Mouse (Mus musculus) liver, embryonic 12.5 days (tissue): ENCODE results near the gene Tmcc3. TPM values are rescaled to one million over a fixed set of nuclear protein-coding genes. Genes with fewer than 3 reads are reported as not detected.

Experiments
- ATAC-seq: fragments of 200-750 bp; cut with Nextera tagmentation; 2 replicates; pipeline ENCODE4 v1.8.0; 2017; ENCODE audit warnings: moderate number of reproducible peaks, mild to moderate bottlenecking, moderate library complexity
- H3K27ac ChIP-seq: fragments of 300-500 bp; sonication (generic); 2 replicates; pipeline ENCODE4 v1.5.1; 2016; ENCODE audit warnings: mild to moderate bottlenecking
- H3K27me3 ChIP-seq: fragments of 300-500 bp; sonication (generic); replicated peaks from 2 replicates; pipeline ENCODE4 v1.6.1; 2016; ENCODE audit warnings: mild to moderate bottlenecking, moderate library complexity
- H3K36me3 ChIP-seq: fragments of 300-500 bp; sonication (generic); 2 replicates; pipeline ENCODE4 v1.6.1; 2016; ENCODE audit warnings: mild to moderate bottlenecking, moderate library complexity
- H3K4me1 ChIP-seq: fragments of 300-500 bp; sonication (generic); 2 replicates; pipeline ENCODE4 v1.6.1; 2016
- H3K4me2 ChIP-seq: fragments of 300-500 bp; sonication (generic); 2 replicates; pipeline ENCODE4 v1.6.1; 2016; ENCODE audit warnings: mild to moderate bottlenecking, moderate library complexity
- H3K4me3 ChIP-seq: fragments of 300-500 bp; sonication (generic); 2 replicates; pipeline ENCODE4 v1.5.1; 2016; ENCODE audit warnings: mild to moderate bottlenecking, moderate library complexity
- H3K9ac ChIP-seq: fragments of 300-500 bp; sonication (generic); 2 replicates; pipeline ENCODE4 v1.6.1; 2016; ENCODE audit warnings: mild to moderate bottlenecking, moderate library complexity
- H3K9me3 ChIP-seq: fragments of 300-500 bp; sonication (generic); replicated peaks from 2 replicates; pipeline ENCODE4 v1.6.1; 2016; ENCODE audit warnings: mild to moderate bottlenecking, moderate library complexity
- WGBS: fragments of 180-500 bp; shearing (Covaris S2); methylation state at CpG from one replicate; pipeline ENCODE4 v1.1.7; 2016; ENCODE audit not compliant: insufficient replicate concordance; 5-methylcytosine and 5-hydroxymethylcytosine counted together
- polyA plus RNA-seq: library from polyadenylated mRNA; unstranded; fragments of >200 nt; fragmentation: Nextera tagmentation; extraction: Ambion mirVana; gene quantifications from 2 replicates; pipeline ENCODE4 v1.2.1, GENCODE M21; 2016

The Tmcc3 gene
- polyA plus RNA-seq, 1 experiment from 2014 or later: 3.7 TPM

DNA sequence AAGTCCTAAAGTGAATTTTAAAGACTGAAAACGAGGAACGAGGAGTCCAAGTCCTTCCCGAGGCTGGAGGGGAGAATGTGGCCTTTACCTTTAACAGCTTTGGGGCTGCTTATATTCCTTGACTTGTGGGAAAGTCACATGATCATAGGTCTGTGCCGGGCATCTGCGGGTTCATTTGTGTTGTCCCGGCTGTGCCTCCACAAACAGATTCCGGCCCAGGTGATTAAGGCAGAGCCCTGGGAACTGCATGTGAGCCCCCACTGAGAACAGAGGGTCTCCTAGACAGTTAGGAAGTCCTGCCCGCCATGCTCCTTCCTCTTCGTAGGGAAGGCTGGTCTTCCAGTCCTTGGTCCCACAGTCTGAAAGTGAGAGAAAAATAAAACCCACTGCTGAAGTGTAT is 311.1 kb downstream of the Tmcc3 start:
- 0 out of 2 replicates have a peak, but pooled peaks cover 4% of the 10 kb centered on the region for H3K4me1 ChIP-seq
- H3K4me3 ChIP-seq: no peak overlapping the region
- ATAC-seq: no peak
- H3K4me2 ChIP-seq: no peak overlapping the region
- 45% methylated on average over 9 of the region's 9 CpGs for WGBS
- H3K36me3 ChIP-seq: no peaks in the 10 kb centered on the region
- peaks cover 27% of the 10 kb centered on the region for H3K27me3 ChIP-seq
- no peak overlapping the region for H3K9ac ChIP-seq
- no peaks in the 10 kb centered on the region for H3K9me3 ChIP-seq
- no peak overlapping the region for H3K27ac ChIP-seq

- no peak overlapping the region for H3K4me3 ChIP-seq
- H3K27ac ChIP-seq: no peak overlapping the region
- 13% methylated on average over 10 of the region's 10 CpGs for WGBS
- peaks cover 27% of the 10 kb centered on the region for H3K27me3 ChIP-seq
- H3K4me1 ChIP-seq: 0 out of 2 replicates have a peak, but pooled peaks cover 4% of the 10 kb centered on the region
- H3K9me3 ChIP-seq: no peaks in the 10 kb centered on the region
- no peak overlapping the region for H3K4me2 ChIP-seq
- H3K36me3 ChIP-seq: no peaks in the 10 kb centered on the region
- ATAC-seq: no peak
- H3K9ac ChIP-seq: no peak overlapping the region
Measured at GRCm38 (mm10) chr10:94623617-94624016, 311.9 kb downstream of the Tmcc3 start.

DNA sequence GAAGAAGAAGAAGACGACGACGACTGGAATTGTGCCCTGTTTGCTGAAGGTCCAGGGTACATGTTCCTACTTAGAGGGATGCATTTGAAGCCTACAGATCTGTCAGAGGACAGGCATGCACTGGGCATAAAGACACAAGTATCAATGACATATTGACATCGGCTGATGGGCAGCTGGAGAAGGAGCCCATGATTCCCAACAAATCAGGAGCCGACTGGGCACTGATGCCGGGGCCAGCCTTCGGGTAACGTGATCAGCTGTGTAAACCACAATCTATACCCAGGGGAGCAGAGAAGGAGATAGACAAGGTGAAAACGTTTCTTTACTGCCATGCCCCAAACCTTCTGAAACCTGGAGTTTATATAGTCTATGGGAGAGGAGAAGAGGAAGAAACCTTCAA is 313.3 kb downstream of the Tmcc3 start:
- H3K27me3 ChIP-seq: peaks cover 26% of the 10 kb centered on the region
- H3K9ac ChIP-seq: no peak overlapping the region
- H3K4me2 ChIP-seq: no peak overlapping the region
- no peak for ATAC-seq
- 77% methylated on average over 9 of the region's 9 CpGs for WGBS
- no peak overlapping the region for H3K27ac ChIP-seq
- no peak overlapping the region for H3K4me3 ChIP-seq
- no peaks in the 10 kb centered on the region for H3K36me3 ChIP-seq
- 0 out of 2 replicates have a peak, but pooled peaks cover 4% of the 10 kb centered on the region for H3K4me1 ChIP-seq
- no peaks in the 10 kb centered on the region for H3K9me3 ChIP-seq

GRCm38 (mm10) chr10:94625606-94626005 is 313.9 kb downstream of the Tmcc3 start:
- no peak overlapping the region for H3K4me3 ChIP-seq
- WGBS: 64% methylated on average over 8 of the region's 8 CpGs
- no peak for ATAC-seq

GRCm38 (mm10) chr10:94630771-94631280 is 319.1 kb downstream of the Tmcc3 start:
- H3K4me2 ChIP-seq: no peak overlapping the region
- H3K9ac ChIP-seq: no peak overlapping the region
- no peaks in the 10 kb centered on the region for H3K9me3 ChIP-seq
- no peaks in the 10 kb centered on the region for H3K4me1 ChIP-seq
- no peak overlapping the region for H3K4me3 ChIP-seq
- WGBS: 45% methylated on average over 4 of the region's 4 CpGs
- H3K27ac ChIP-seq: no peak overlapping the region
- no peaks in the 10 kb centered on the region for H3K36me3 ChIP-seq
- no peak for ATAC-seq
- H3K27me3 ChIP-seq: no peaks in the 10 kb centered on the region

More at GRCm38 (mm10) chr10:94625606-94626005, 313.9 kb downstream of the Tmcc3 start:
- Histone ChIP-seq H3K9me3 (no peaks in the 10 kb centered on the region), H3K4me1 (0 out of 2 replicates have a peak, but pooled peaks cover 4% of the 10 kb centered on the region), H3K4me2 (no peak overlapping the region), H3K9ac (no peak overlapping the region), H3K27ac (no peak overlapping the region), H3K36me3 (no peaks in the 10 kb centered on the region), H3K27me3 (peaks cover 21% of the 10 kb centered on the region)

- no peaks in the 10 kb centered on the region for H3K9me3 ChIP-seq
- H3K27me3 ChIP-seq: no peaks in the 10 kb centered on the region; the same call in 1 of the 2 replicates
- 77% methylated on average over 11 of the region's 11 CpGs for WGBS
- H3K4me2 ChIP-seq: no peak overlapping the region
- H3K9ac ChIP-seq: no peak overlapping the region
- no peak for ATAC-seq
- H3K27ac ChIP-seq: no peak overlapping the region
- no peaks in the 10 kb centered on the region for H3K4me1 ChIP-seq
- no peaks in the 10 kb centered on the region for H3K36me3 ChIP-seq
- H3K4me3 ChIP-seq: no peak overlapping the region
Measured at GRCm38 (mm10) chr10:94631541-94632113, 319.9 kb downstream of the Tmcc3 start.

- no peak overlapping the region for H3K9ac ChIP-seq
- 71% methylated on average over 5 of the region's 5 CpGs for WGBS
- H3K27me3 ChIP-seq: no peaks in the 10 kb centered on the region; the same call in 1 of the 2 replicates
- no peaks in the 10 kb centered on the region for H3K36me3 ChIP-seq
- no peaks in the 10 kb centered on the region for H3K4me1 ChIP-seq
- H3K4me2 ChIP-seq: no peak overlapping the region
- no peak overlapping the region for H3K4me3 ChIP-seq
- no peak for ATAC-seq
- H3K27ac ChIP-seq: no peak overlapping the region
- H3K9me3 ChIP-seq: no peaks in the 10 kb centered on the region
Measured at GRCm38 (mm10) chr10:94632245-94632644, 320.5 kb downstream of the Tmcc3 start.

DNA sequence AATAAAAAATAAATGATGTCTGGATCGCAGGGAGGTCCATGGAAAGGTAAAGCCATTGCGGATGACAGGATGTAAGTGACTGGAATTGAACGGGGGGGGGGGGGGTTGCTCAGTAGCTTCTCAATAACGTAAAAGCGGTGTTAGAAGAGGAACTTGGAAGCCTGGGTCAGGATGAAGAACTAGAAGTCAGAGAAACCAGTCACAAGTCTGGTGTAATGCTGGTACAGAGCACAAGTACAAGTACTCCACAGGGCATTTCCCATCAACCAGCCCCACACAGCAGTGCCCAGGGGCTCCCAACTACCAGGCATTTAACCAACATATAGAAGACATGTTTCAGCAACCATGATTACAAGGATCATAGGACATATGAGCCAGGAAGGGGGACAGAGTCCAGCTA is 326.9 kb downstream of the Tmcc3 start:
- WGBS: 57% methylated on average over 5 of the region's 5 CpGs
- Histone ChIP-seq H3K9ac (no peak overlapping the region), H3K4me1 (no peaks in the 10 kb centered on the region), H3K4me3 (no peak overlapping the region), H3K27ac (no peak overlapping the region), H3K36me3 (no peaks in the 10 kb centered on the region), H3K9me3 (no peaks in the 10 kb centered on the region), H3K4me2 (no peak overlapping the region), H3K27me3 (no peaks in the 10 kb centered on the region; the same call in 1 of the 2 replicates)
- ATAC-seq: no peak

GRCm38 (mm10) chr10:94639281-94639680 is 327.5 kb downstream of the Tmcc3 start:
- no peak for ATAC-seq
- Histone ChIP-seq H3K27me3 (no peaks in the 10 kb centered on the region; the same call in 1 of the 2 replicates), H3K27ac (no peak overlapping the region), H3K9me3 (no peaks in the 10 kb centered on the region), H3K9ac (no peak overlapping the region), H3K36me3 (no peaks in the 10 kb centered on the region), H3K4me1 (no peaks in the 10 kb centered on the region), H3K4me3 (no peak overlapping the region), H3K4me2 (no peak overlapping the region)
- 43% methylated on average over 5 of the region's 5 CpGs for WGBS

DNA sequence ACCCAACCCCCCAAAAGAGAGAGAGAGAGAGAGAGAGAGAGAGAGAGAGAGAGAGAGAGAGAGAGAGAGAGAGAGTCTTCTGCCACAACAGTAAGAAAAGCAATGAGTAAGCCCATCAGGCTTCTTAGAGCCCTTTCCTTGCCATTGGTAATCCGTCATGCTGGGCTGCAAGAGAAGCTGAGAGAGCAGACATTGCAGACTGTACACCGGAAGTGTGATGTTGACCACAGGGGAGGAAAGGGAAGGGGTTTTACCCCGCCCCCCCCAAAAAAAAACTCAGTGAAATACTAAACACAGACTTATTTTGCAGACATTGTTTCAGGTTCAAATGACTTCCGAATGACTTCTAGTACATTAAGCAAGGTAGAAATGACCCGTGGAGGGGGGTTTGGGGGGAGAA is 328.3 kb downstream of the Tmcc3 start:
- WGBS: 35% methylated on average over 5 of the region's 5 CpGs
- no peak overlapping the region for H3K4me3 ChIP-seq
- H3K27me3 ChIP-seq: no peaks in the 10 kb centered on the region; the same call in 1 of the 2 replicates
- no peak overlapping the region for H3K27ac ChIP-seq
- H3K4me1 ChIP-seq: no peaks in the 10 kb centered on the region
- no peaks in the 10 kb centered on the region for H3K9me3 ChIP-seq
- ATAC-seq: no peak
- H3K36me3 ChIP-seq: no peaks in the 10 kb centered on the region
- no peak overlapping the region for H3K4me2 ChIP-seq
- H3K9ac ChIP-seq: no peak overlapping the region
